Mouse (Mus musculus) hindbrain, postnatal 0 days (tissue): Measurements from ENCODE around the gene Pou2f3. TPM values are rescaled to one million over a fixed set of nuclear protein-coding genes. Genes with fewer than 3 reads are reported as not detected.

Experiments used
- ATAC-seq: fragments of 200-750 bp; cut with Nextera tagmentation; 2 replicates; pipeline ENCODE4 v1.8.0; 2017; ENCODE audit warnings: mild to moderate bottlenecking, moderate TSS enrichment, moderate library complexity
- DNase-seq: peaks from one replicate; pipeline ENCODE4 v3.0.0-alpha.2; 2015; ENCODE audit warnings: low spot score
- H3K27ac ChIP-seq: fragments of 300-500 bp; sonication (generic); 2 replicates; pipeline ENCODE4 v1.5.1; 2014; ENCODE audit warnings: mild to moderate bottlenecking
- H3K27me3 ChIP-seq: fragments of 300-500 bp; sonication (generic); 2 replicates; pipeline ENCODE4 v1.6.1; 2014; ENCODE audit warnings: low read length, mixed read lengths; ENCODE audit not compliant: insufficient read depth
- H3K36me3 ChIP-seq: fragments of 300-500 bp; sonication (generic); 2 replicates; pipeline ENCODE4 v1.6.1; 2014; ENCODE audit warnings: low read length, mixed read lengths; ENCODE audit not compliant: insufficient read depth
- H3K4me1 ChIP-seq: fragments of 300-500 bp; sonication (generic); 2 replicates; pipeline ENCODE4 v1.6.1; 2014; ENCODE audit warnings: antibody characterized with exemption, low read length, mixed read lengths; ENCODE audit not compliant: insufficient read depth
- H3K4me2 ChIP-seq: fragments of 300-500 bp; sonication (generic); 2 replicates; pipeline ENCODE4 v1.6.1; 2014; ENCODE audit warnings: low read depth, mild to moderate bottlenecking, low read length, moderate library complexity, mixed read lengths
- H3K4me3 ChIP-seq: fragments of 300-500 bp; sonication (generic); 2 replicates; pipeline ENCODE4 v1.5.1; 2014; ENCODE audit warnings: low read length
- H3K9ac ChIP-seq: fragments of 300-500 bp; sonication (generic); replicated peaks from 2 replicates; pipeline ENCODE4 v1.6.1; 2014; ENCODE audit warnings: mild to moderate bottlenecking, low read length, moderate library complexity, mixed read lengths
- H3K9me3 ChIP-seq: fragments of 300-500 bp; sonication (generic); 2 replicates; pipeline ENCODE4 v1.6.1; 2016; ENCODE audit warnings: low read length, mixed read lengths
- CTCF ChIP-seq: IDR thresholded peaks from 2 replicates; pipeline ENCODE4 v1.5.1; 2016; ENCODE audit warnings: antibody characterized with exemption, control low read depth, low read depth
- whole genome bisulfite sequencing: fragments of 180-500 bp; shearing (Covaris S2); extraction: QIAGEN DNeasy Blood & Tissue Kit; methylation state at CpG from one replicate; pipeline ENCODE4 v1.1.7; 2014; 5-methylcytosine and 5-hydroxymethylcytosine counted together
- polyA plus RNA-seq: library from polyadenylated mRNA; unstranded; fragments of >200 nt; fragmentation: Nextera tagmentation; extraction: Ambion mirVana; gene quantifications from 2 replicates; pipeline ENCODE4 v1.2.1, GENCODE M21; 2015
- total RNA-seq: library from RNA; depleted of rRNA; stranded (reverse); fragments of >200 nt; gene quantifications from 2 replicates; pipeline ENCODE4 v1.2.3, GENCODE M21; 2014

The Pou2f3 gene
- total and polyA plus RNA-seq, 2 experiments from 2014 or later, result 0.10 to 0.13 TPM

DNA sequence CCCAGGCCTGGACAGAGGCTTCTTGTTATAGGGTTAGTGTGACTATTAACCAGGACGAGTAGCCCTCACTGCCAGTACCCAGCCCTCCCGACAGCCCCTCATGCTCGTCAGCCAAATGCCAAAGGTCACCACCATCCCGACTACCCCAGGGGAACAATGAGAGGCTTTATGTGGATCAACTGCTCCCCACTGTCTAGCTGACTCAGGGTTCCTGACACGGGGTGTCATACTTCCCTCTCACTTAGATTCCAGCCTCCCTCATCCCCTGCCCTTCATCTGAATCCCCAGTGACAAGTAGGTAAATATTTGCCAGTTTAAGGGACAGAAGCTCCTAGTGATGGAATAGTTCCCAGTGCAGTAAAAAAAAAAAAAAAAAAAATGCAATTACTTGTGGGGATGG, 22.1 kb upstream of the Pou2f3 start:
- Histone ChIP-seq H3K27ac (no peak overlapping the region), H3K4me3 (no peak overlapping the region), H3K27me3 (no peaks in the 10 kb centered on the region), H3K9me3 (no peaks in the 10 kb centered on the region), H3K9ac (no peak overlapping the region), H3K4me1 (no peaks in the 10 kb centered on the region), H3K4me2 (no peak overlapping the region), H3K36me3 (no peaks in the 10 kb centered on the region)
- DNase-seq (no peak), ATAC-seq (no peak)
- 14% methylated on average over 5 of the region's 5 CpGs for WGBS
- no peak for TF ChIP-seq CTCF

DNA sequence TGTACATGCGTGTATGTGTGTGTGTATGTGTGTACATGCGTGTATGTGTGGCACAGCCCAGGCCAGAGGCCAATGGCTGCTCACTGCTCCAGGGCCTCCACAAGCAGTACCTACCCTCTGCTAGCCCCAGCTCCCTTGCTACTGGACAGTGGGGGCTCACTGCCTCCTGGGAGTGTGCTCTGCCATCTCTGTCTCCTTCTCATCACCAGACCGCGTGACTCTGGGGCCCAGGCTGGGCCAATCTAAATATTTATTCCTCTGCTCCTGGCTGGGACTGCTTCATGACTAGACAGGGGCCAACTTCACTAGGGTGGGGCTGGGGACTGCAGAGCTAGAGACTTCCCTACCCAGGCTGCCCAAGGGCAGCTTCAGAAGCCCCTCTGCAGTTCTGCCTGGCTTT, 21.6 kb upstream of the Pou2f3 start:
- H3K27ac ChIP-seq, result no peak overlapping the region
- no peaks in the 10 kb centered on the region for H3K36me3 ChIP-seq
- no peak overlapping the region for H3K4me2 ChIP-seq
- H3K9ac ChIP-seq, result no peak overlapping the region
- 79% methylated on average over 4 of the region's 4 CpGs for WGBS
- H3K9me3 ChIP-seq, result no peaks in the 10 kb centered on the region
- ATAC-seq (no peak), DNase-seq (no peak)
- no peaks in the 10 kb centered on the region for H3K4me1 ChIP-seq
- H3K4me3 ChIP-seq, result no peak overlapping the region
- TF ChIP-seq CTCF, result no peak
- no peaks in the 10 kb centered on the region for H3K27me3 ChIP-seq

DNA sequence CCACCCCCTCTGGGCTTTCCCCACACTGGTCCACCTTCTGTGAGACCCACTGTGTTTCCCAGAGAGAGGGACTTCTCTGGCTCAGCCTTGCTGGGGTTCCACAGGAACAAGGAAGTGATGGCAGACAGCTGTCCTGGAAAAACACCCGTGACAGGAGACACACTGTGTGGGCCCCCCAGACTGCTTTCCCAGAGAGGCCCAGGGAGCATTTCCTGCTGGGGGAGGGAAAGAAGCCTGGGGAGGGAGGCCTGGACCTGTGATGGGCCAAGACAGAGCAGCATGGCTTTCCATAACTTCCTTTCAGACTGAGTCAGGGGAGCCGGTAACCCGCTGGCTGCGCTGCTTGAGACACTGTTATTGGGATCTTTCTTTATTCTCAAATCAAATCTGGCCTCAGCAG, 20.7 kb upstream of the Pou2f3 start:
- ATAC-seq (no peak), DNase-seq (no peak)
- Histone ChIP-seq H3K4me3 (no peak overlapping the region), H3K27me3 (no peaks in the 10 kb centered on the region), H3K36me3 (no peaks in the 10 kb centered on the region), H3K27ac (no peak overlapping the region), H3K9me3 (no peaks in the 10 kb centered on the region), H3K4me1 (no peaks in the 10 kb centered on the region), H3K9ac (no peak overlapping the region), H3K4me2 (no peak overlapping the region)
- no peak for TF ChIP-seq CTCF
- WGBS, result 67% methylated on average over 4 of the region's 4 CpGs

DNA sequence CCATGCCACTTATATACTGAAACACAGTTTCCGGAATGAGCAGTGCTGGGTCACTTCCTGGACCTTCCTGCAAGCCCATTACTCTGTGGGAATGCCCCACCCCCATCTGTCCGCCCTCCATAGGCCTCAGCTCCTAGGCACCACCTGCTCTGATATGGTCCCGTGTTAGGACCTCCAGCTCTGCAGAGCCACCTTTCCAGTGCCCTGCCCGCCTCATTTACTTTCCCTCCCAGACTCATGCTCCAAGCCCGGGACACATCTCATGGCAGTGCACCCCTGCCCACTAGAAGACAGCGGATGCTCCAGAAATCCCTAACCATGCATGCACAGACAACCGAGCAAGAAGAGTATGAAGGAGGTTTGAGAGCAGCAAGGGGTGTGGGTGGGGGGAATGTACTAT, 19.8 kb upstream of the Pou2f3 start:
- Histone ChIP-seq H3K9me3 (no peaks in the 10 kb centered on the region), H3K27ac (no peak overlapping the region), H3K27me3 (no peaks in the 10 kb centered on the region), H3K36me3 (no peaks in the 10 kb centered on the region), H3K9ac (no peak overlapping the region), H3K4me1 (no peaks in the 10 kb centered on the region), H3K4me3 (no peak overlapping the region), H3K4me2 (no peak overlapping the region)
- DNase-seq, result no peak
- ATAC-seq, result no peak
- WGBS, result 87% methylated on average over 7 of the region's 7 CpGs
- no peak for TF ChIP-seq CTCF

DNA sequence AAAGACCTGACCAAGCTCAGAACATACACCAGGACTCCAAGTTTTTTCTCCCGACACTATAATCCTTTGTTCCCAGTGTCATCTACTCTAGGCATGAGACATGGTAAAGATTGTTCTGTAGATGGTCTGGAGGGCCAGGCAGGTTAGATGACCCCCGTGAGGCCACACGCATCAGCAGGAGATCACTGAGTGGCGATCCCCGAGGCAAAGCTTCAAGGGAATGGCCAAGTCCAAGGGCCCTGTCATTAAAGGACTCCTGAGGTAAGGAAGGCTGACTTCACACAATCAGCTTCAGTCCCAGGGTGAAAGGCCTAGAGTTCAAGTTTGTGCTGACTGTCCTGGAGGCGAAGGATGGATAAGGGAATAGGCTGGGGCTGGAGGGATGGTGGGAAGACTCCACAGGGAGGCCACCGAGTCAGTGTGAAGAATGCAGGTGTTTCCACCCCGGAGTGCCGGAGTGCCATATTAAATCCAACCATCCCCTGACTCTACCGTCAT, 19.3 kb upstream of the Pou2f3 start:
- Histone ChIP-seq H3K9me3 (no peaks in the 10 kb centered on the region), H3K4me2 (no peak overlapping the region), H3K27ac (no peak overlapping the region), H3K4me3 (no peak overlapping the region), H3K9ac (no peak overlapping the region), H3K36me3 (no peaks in the 10 kb centered on the region), H3K4me1 (no peaks in the 10 kb centered on the region), H3K27me3 (no peaks in the 10 kb centered on the region)
- no peak for ATAC-seq
- 91% methylated on average over 10 of the region's 10 CpGs for WGBS
- no peak for DNase-seq
- no peak for TF ChIP-seq CTCF

DNA sequence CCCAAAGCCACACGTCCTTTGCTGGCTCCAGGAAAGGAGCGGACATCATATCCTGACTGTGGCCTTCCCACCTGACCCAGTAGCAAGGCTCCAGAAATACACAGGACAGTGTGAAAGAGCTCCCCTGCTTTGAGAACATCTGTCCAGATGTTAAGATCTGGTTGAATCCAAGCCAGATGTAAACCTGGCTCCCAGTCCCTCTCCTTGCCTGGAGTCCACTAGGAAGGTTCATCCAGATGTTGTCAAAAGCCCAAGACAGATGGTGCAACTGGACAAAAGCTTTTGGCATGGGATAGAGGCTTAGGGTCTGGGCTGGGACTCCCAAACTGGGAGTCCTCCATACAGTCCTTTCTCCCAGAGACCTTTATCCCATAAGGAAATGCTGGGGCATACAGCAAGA, 18.6 kb upstream of the Pou2f3 start:
- no peak overlapping the region for H3K27ac ChIP-seq
- H3K4me1 ChIP-seq, result no peaks in the 10 kb centered on the region
- no peak overlapping the region for H3K9ac ChIP-seq
- no peak overlapping the region for H3K4me2 ChIP-seq
- no peaks in the 10 kb centered on the region for H3K27me3 ChIP-seq
- no peak for TF ChIP-seq CTCF
- ATAC-seq (no peak), DNase-seq (no peak)
- WGBS, result 94% methylated on average over 2 of the region's 2 CpGs
- no peaks in the 10 kb centered on the region for H3K36me3 ChIP-seq
- no peak overlapping the region for H3K4me3 ChIP-seq
- no peaks in the 10 kb centered on the region for H3K9me3 ChIP-seq

DNA sequence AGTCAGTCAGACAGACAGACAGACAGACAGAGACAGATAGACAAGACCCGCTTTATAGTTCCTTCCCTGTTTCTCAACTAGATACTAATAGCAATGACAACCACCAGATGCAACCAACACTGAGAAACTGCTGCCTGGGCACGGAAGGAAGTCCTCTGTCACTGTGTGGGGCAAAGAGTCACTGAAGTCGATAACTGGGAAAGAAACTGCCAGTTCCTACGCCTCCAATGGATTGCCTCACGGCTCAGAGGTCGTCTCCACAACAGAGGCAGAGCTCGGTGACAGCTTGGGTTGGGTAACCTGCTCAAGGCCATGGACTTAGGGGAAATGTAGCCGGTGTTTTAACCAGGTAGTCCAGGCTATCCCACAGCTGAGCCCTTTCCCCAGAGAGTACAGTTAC, 17.5 kb upstream of the Pou2f3 start:
- TF ChIP-seq CTCF, result no peak
- no peak overlapping the region for H3K4me3 ChIP-seq
- no peak overlapping the region for H3K27ac ChIP-seq
- no peak for ATAC-seq
- no peak overlapping the region for H3K4me2 ChIP-seq
- DNase-seq, result no peak
- WGBS, result 89% methylated on average over 8 of the region's 8 CpGs
- no peaks in the 10 kb centered on the region for H3K36me3 ChIP-seq
- no peaks in the 10 kb centered on the region for H3K4me1 ChIP-seq
- no peaks in the 10 kb centered on the region for H3K27me3 ChIP-seq
- H3K9me3 ChIP-seq, result no peaks in the 10 kb centered on the region
- no peak overlapping the region for H3K9ac ChIP-seq
